Mouse (Mus musculus) ovary, postnatal 14 days (tissue): Measurements from ENCODE around the gene Sult1c2.
A peak's percentile ranks its signal among the peaks of the same experiment; 100 is the strongest.
"Not testable (repeated sequence)": the region's sequence is repeated elsewhere in the genome, so short reads cannot be mapped to it uniquely, and the experiment has no call there.

Experiments used
- DNase-seq: peaks from one replicate; pipeline ENCODE4 v3.0.0; 2022; ENCODE audit warnings: low spot score

The Sult1c2 gene

DNA sequence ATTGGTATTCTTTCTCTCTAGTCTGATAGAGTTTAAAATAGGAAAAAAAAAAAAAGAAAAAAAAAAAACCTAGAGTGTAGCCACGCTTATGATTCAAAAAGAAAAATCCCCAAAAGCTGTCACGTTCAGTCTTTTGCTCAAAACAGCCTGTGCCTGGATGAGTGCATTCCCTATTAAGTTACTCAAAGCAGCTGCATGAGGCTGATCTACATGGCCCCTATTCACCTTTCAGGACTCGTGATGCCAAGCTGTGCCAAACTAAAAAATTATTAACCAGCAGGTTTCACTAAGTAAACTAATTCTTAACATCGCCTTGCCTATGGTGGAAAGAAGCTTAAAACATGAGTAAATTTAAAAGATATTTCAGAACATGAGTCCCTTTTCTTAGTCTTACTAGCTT is at the start of gene Sult1c2:
TSS of gene Sult1c2 (minus strand) at position 134 of the 400 bp plus-strand sequence.
- DNase-seq = no peak

DNA sequence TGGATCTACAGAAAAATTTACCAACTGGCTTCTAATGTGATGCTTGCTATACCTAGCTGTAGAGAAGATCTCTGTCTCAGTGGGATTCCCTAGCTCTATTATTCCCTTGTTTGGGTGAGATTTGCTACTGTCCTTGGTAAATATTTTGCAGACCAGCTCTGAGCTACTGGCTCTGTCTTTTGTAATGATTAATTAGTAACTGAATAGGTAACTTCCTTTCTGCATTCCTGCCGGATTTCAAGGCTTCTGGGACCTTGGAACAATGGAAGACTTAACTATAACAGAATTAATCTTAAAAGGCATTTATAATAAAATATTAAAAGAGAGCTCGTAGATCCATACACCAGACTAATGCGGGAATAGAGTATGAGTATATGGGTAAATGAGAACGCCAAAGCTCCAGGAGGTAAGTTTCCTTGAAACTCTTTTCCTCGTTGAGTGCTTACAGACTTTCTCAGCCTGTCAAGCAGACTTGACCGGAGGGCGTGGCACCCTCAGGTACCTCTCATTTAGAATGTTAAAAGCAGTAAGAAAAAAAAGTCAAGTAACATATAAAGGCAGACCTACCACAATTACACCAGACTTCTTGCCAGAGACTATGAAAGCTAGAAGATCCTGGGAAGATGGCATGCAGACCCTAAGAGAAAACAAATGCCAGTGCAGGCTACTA is 33.0 kb upstream of the Sult1c2 start:
- DNase-seq = not testable (repeated sequence)

DNA sequence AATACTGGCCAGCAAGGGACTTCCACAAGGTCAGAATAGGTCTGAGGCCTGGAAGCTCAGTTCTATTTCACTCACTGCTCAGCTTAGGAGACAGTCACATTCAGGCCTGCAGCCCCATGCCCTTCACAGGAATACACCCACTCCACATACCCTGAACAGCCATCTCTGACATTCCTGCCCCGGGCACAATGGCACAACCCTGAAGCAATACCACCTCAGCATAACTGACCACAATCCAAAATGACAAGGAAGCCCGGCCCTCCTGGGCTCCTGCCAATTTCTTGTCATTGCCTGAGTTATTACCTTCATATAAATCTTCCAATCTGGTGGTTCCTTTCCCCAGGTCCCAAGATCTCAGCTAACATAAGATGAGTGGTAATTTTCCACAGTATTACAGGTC is 28.3 kb upstream of the Sult1c2 start:
- DNase-seq = no peak

DNA sequence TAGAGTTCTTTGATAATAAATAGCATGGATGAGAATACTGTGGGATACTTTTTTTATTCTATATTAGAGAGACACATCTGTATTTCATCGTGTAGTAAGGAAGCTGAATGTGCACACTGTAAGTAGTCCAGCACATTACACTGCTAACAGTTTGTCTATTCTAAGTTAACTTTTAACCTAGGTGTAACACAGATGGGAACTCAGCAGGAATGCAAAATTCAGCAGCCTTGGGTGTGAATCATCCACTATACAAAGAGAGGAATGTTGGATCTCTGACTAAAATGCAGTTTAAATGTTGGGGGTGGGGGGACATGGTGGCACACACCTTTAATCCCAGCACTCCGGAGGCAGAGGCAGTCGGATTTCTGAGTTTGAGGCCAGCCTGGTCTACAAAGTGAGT is 26.1 kb upstream of the Sult1c2 start:
- no peak for DNase-seq

GRCm38 (mm10) chr17:53869931-53870330 is 23.8 kb upstream of the Sult1c2 start:
- DNase-seq = no peak

- DNase-seq = no peak
Measured at GRCm38 (mm10) chr17:53865260-53865955, 19.3 kb upstream of the Sult1c2 start.

DNA sequence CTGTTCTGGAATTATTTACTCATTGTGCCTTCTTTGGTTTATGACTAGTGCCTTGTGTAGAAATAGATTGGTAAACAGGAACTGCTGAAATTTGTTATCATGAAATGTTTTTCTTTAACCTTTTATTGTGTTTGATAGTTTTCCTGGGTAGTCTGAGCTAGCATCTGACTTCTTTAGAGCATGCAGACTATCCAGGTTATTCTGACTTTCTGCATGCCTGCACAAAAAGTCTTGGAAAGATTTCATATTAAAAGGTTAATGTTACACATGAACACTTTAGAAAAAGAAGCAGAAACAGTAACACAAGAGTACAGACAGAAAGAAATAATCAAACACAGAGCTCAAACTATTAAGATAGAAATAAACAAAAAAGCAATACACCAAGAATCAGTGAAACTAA is 14.4 kb upstream of the Sult1c2 start:
- DNase-seq = no peak

DNA sequence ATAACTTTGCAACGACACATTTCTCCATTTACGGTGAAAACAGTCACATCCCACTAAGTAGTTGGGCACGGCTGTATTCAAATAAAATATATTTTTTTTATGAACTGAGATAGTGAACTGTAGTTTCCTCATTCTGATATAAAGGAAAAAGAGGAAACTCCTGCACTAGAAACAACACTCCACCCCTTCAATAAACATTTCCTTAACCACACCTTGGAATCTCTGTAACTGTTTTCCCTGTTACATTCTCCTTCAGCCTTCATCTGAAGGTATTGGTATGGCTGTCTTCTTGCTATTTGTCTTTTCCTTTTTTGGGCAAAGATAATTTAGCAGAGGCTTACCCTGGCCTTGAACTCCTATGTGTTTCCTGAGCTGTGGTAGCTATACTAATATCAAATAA is 8.9 kb upstream of the Sult1c2 start:
- no peak for DNase-seq

GRCm38 (mm10) chr17:53845796-53846195 is 343 bp downstream of the Sult1c2 start:
- DNase-seq = peak; percentile 13

DNA sequence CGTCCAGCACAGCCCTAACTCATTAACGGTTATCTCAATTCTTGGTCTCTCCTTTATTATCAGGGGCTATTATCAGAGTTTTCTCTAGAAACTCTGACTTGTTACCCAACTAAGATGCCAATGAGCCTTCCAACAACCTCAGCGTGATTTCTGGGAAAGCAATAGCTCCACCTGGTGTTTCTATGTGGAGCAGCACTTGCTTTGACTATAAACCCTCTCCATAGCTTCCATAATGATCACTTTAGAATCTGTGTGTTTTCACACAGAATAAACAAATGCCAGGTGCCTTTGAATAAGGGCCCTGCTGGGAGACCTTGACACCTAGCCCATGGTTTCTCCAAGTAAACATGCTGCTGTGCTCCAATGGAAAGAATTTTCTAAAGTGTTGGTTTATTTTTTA is 12.8 kb downstream of the Sult1c2 start:
- peak; percentile 13 for DNase-seq

DNA sequence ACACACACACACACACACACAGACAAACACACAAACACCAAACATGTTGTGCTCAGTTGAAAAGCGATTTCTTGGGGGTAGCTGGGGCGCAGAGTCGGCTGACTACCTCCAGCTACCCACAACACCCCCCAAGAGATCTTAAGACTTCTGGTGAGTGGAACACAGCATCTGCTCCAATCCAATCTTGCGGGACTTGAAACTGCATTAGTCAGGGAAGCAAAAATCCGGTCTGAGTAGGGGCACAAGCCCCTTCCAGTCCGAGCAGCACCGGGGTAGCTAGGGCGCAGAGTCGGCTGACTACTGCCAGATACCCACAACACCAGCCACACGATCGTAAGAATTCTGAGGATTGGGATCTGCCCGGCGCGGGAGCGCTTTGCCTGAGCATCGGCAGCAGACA is 42.2 kb downstream of the Sult1c2 start:
- not testable (repeated sequence) for DNase-seq

- no peak for DNase-seq
Measured at GRCm38 (mm10) chr17:53783381-53783780, 62.8 kb downstream of the Sult1c2 start.
